Mouse (Mus musculus) liver, adult 2 months (tissue): ENCODE results near the gene Adcy2. TPM values are rescaled to one million over a fixed set of nuclear protein-coding genes. Genes with fewer than 3 reads are reported as not detected.

Experiments used
- DNase-seq: peaks from one replicate; pipeline ENCODE4 v3.0.0-alpha.2; 2011; ENCODE audit warnings: low read depth, low spot score; ENCODE audit errors: extremely low read depth
- H3K27ac ChIP-seq: fragments of 200-500 bp; replicated peaks from 2 replicates; pipeline ENCODE4 v1.5.1; 2012; ENCODE audit warnings: low read depth, mild to moderate bottlenecking, control low read depth, inconsistent platforms, low read length; ENCODE audit not compliant: insufficient read depth
- H3K27me3 ChIP-seq: fragments of 200-500 bp; 2 replicates; pipeline ENCODE4 v1.6.1; 2012; ENCODE audit warnings: mild to moderate bottlenecking, moderate library complexity, low read length, inconsistent platforms; ENCODE audit not compliant: control insufficient read depth, insufficient read depth
- H3K36me3 ChIP-seq: fragments of 200-500 bp; 2 replicates; pipeline ENCODE4 v1.6.1; 2012; ENCODE audit warnings: low read length, inconsistent platforms; ENCODE audit not compliant: control insufficient read depth, insufficient read depth
- H3K4me1 ChIP-seq: fragments of 200-500 bp; 2 replicates; pipeline ENCODE4 v1.6.1; 2011; ENCODE audit warnings: low read length; ENCODE audit not compliant: control insufficient read depth, insufficient read depth
- H3K4me3 ChIP-seq: fragments of 200-500 bp; 2 replicates; pipeline ENCODE4 v1.5.1; 2011; ENCODE audit warnings: low read depth, mild to moderate bottlenecking, control low read depth, low read length, moderate library complexity; ENCODE audit not compliant: insufficient read depth
- H3K79me2 ChIP-seq: fragments of 200-500 bp; 2 replicates; pipeline ENCODE4 v1.6.1; 2012; ENCODE audit warnings: inconsistent platforms, mild to moderate bottlenecking, low read length, moderate library complexity; ENCODE audit not compliant: control insufficient read depth, insufficient read depth
- H3K9ac ChIP-seq: fragments of 200-500 bp; 2 replicates; pipeline ENCODE4 v1.6.1; 2012; ENCODE audit warnings: low read depth, mild to moderate bottlenecking, control low read depth, inconsistent platforms, low read length
- CTCF ChIP-seq: fragments of 200-500 bp; IDR thresholded peaks from 2 replicates; pipeline ENCODE4 v1.5.1; 2011; ENCODE audit warnings: low read depth, low read length, control low read depth
- POLR2A ChIP-seq: fragments of 200-500 bp; IDR thresholded peaks from 2 replicates; pipeline ENCODE4 v1.6.1; 2011; ENCODE audit warnings: low read length, control low read depth; ENCODE audit not compliant: insufficient read depth; ENCODE audit errors: extremely low read depth
- WGBS: fragments of 180-500 bp; shearing (Covaris S2); methylation state at CpG from one replicate; pipeline ENCODE4 v1.1.7; 2018; 5-methylcytosine and 5-hydroxymethylcytosine counted together
- polyA plus RNA-seq: library from polyadenylated mRNA; depleted of rRNA; stranded (reverse); fragments of >200 nt; gene quantifications from 2 replicates; pipeline ENCODE4 v1.2.3, GENCODE M21; 2012
- total RNA-seq: library from RNA; depleted of rRNA; stranded (reverse); fragments of >200 nt; gene quantifications from 2 replicates; pipeline ENCODE4 v1.2.3, GENCODE M21; 2014

Adcy2 gene
- total and polyA plus RNA-seq, 2 experiments = 0.09 to 0.11 TPM

DNA sequence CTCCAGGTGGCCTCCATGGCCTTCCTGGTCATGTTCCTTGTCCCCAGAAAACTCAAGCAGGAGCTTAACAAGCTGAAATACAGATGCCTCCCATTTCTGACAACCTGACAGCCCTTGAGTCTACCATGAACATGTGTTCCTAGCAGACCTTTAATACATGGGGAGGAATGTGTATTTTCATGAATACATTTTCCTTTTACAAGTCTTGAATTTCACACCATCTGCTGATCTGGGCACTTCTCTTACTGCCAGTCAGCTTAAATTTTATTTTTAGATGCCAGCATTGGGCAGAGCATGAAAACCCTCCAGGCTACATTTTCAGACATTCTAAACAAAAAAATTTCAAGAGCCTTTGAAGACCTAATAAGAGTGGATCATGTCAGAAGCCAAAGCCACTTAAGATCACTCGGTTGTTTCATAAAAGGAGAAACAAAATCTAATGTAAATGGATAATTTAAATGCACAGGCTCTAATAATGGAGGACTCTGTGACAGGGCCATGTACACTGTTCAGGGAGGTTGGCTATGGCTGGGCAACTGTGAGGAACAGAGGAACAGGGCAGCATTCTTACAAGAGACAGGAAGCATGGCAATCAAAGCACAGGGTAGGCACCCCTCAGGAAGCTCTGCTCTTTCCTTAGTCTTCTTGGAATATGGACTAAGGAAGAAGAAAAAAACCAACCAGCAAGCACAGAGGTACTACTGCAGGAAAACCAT is 131.2 kb downstream of the Adcy2 start:
- TF ChIP-seq CTCF (no peak), POLR2A (no peak)
- no peak for DNase-seq
- Histone ChIP-seq H3K36me3 (no peaks in the 10 kb centered on the region), H3K27me3 (no peaks in the 10 kb centered on the region), H3K79me2 (no peaks in the 10 kb centered on the region), H3K4me1 (no peaks in the 10 kb centered on the region), H3K27ac (no peak overlapping the region), H3K9ac (no peak overlapping the region), H3K4me3 (no peak overlapping the region)
- 84% methylated on average over 1 of the region's 1 CpGs for WGBS

DNA sequence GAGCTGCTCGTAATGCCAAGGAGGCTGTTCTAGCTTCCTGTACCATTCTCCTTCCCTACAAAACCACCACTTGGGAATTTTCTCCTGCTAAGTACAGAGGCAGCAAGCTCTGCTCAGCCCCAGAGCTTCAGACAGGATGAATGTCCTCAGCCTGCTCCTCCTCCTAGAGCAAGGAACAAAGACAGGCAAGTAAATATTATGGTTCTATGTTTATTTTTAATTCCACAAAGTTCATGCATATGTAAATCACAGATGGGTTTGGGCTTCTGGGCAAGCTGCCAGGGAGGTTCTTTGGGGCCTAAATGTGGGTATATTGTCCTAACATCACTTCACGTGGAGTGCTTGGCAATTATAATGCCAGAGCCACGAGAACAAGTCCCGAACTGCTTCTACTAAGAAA is 139.3 kb downstream of the Adcy2 start:
- Histone ChIP-seq H3K27ac (no peak overlapping the region), H3K4me1 (no peaks in the 10 kb centered on the region), H3K36me3 (no peaks in the 10 kb centered on the region), H3K9ac (no peak overlapping the region), H3K79me2 (no peaks in the 10 kb centered on the region), H3K4me3 (no peak overlapping the region), H3K27me3 (no peaks in the 10 kb centered on the region)
- DNase-seq = no peak
- no peak for TF ChIP-seq CTCF
- TF ChIP-seq POLR2A = no peak
- 69% methylated on average over 4 of the region's 4 CpGs for WGBS

DNA sequence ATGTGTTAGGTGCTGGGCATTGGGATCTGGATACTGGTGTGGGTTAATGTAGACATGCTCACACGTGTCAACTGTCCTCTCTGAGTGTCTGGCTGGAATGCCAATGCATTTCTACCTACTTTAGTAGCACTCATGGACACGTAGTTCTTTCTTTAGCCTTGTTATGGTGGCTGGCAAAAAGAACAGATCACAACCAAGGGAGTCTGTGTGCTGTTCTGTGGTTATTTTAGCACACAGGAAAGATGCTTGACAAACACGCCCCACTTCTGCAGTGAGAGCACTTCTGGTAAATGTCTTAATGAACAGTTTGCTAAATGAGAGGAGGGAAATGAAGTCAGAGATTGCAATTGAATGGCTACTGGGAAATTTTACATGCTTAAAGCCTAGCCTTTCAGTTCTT is 151.1 kb downstream of the Adcy2 start:
- no peak for DNase-seq
- Histone ChIP-seq H3K4me3 (no peak overlapping the region), H3K79me2 (no peaks in the 10 kb centered on the region)

DNA sequence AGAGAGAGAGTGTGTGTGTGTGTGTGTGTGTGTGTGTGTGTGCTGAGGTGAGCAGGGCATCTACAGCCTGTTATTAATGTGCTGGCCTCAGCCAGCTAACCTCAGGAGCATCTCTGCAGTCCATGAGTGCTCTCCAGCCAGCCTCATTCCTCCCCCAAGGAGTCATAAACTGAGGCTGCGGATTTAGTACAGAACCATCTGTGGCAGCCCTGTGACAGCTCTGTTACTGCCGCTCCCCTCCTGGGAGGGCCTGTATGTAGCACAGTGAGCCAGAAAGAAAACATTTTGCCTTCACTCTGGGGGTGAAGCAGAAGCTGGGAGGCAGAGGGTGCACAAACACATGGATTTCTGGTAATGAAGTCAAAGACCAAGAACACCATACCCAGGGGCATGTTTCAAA is 159.8 kb downstream of the Adcy2 start:
- TF ChIP-seq CTCF (no peak), POLR2A (no peak)
- DNase-seq = no peak
- H3K79me2 ChIP-seq = no peaks in the 10 kb centered on the region
- 77% methylated on average over 2 of the region's 2 CpGs for WGBS
- no peak overlapping the region for H3K4me3 ChIP-seq
- H3K4me1 ChIP-seq = peaks cover 3% of the 10 kb centered on the region
- H3K27me3 ChIP-seq = no peaks in the 10 kb centered on the region
- H3K27ac ChIP-seq = no peak overlapping the region
- H3K36me3 ChIP-seq = no peaks in the 10 kb centered on the region
- H3K9ac ChIP-seq = no peak overlapping the region

More for the DNA sequence above, 151.1 kb downstream of the Adcy2 start:
- Histone ChIP-seq H3K36me3 (no peaks in the 10 kb centered on the region), H3K27ac (no peak overlapping the region), H3K27me3 (no peaks in the 10 kb centered on the region), H3K4me1 (no peaks in the 10 kb centered on the region), H3K9ac (no peak overlapping the region)
- WGBS = 61% methylated on average over 3 of the region's 3 CpGs
- no peak for TF ChIP-seq CTCF
- TF ChIP-seq POLR2A = no peak

DNA sequence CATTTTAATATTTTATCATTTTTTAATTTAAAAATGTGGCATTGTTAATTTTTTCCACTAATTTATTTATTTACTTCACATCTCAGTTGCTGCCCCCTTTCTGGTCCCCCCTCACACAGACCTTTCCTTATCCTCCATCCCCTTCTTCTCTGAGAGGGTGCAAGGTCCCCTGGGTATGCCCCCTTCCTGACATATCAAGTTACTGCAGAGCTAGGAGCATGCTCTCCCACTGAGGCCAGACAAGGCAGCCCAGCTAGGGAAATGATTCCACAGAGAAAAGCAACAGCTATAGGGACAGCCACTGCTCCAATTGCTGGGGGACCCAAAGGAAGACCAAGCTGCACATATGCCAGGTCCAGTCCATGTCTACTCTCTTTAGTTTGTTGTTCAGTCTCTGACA is 163.2 kb downstream of the Adcy2 start:
- Histone ChIP-seq H3K4me3 (no peak overlapping the region), H3K36me3 (no peaks in the 10 kb centered on the region), H3K79me2 (no peaks in the 10 kb centered on the region), H3K27me3 (no peaks in the 10 kb centered on the region), H3K4me1 (peaks cover 5% of the 10 kb centered on the region), H3K27ac (no peak overlapping the region), H3K9ac (no peak overlapping the region)
- DNase-seq = no peak
- TF ChIP-seq POLR2A (no peak), CTCF (no peak)

DNA sequence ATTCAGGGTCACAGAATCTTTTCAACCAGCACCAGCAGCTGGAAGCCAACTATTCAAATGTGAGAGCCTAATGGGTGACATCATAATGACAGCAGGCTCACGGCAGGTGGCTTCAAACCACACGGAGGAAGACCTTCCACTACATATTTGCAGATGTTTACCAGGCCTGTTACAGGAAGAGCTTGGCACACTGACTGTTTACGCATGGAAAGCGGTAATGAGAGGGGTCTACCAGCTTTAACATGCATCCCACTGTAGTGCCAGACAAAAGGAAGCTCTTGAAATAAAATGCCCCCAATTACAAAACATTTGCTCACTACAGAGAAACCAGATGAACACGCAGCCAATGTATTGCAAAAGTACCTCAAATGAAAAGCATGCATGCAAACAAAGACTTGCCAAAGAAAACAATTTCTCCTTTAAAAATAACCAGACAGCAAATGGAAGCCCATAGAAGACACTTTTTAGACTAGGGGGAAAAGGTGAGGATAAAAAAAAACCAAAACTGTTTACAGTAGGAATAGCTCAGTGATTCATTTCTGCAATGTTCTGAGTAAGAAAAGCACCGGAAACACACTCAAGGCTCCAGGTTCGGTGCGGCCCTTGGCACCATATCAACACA is 163.8 kb downstream of the Adcy2 start:
- Histone ChIP-seq H3K27ac (no peak overlapping the region), H3K4me3 (no peak overlapping the region), H3K36me3 (no peaks in the 10 kb centered on the region), H3K4me1 (peaks cover 5% of the 10 kb centered on the region), H3K27me3 (no peaks in the 10 kb centered on the region), H3K79me2 (no peaks in the 10 kb centered on the region), H3K9ac (no peak overlapping the region)
- WGBS = 28% methylated on average over 8 of the region's 8 CpGs
- TF ChIP-seq CTCF = no peak
- no peak for TF ChIP-seq POLR2A
- DNase-seq = peak; percentile 88
